Mouse (Mus musculus) cortical plate, adult 2 months (tissue): ENCODE data around the gene Efhb.

Source experiments
- CTCF ChIP-seq: fragments of 200-500 bp; IDR thresholded peaks from 2 replicates; pipeline ENCODE4 v1.5.1; 2011; ENCODE audit warnings: mild to moderate bottlenecking, control low read depth, low read length; ENCODE audit not compliant: insufficient read depth; ENCODE audit errors: extremely low read depth
- POLR2A ChIP-seq: fragments of 200-500 bp; IDR thresholded peaks from 2 replicates; pipeline ENCODE4 v1.6.1; 2011; ENCODE audit warnings: mild to moderate bottlenecking, low read length, control low read depth; ENCODE audit not compliant: insufficient read depth; ENCODE audit errors: extremely low read depth

DNA sequence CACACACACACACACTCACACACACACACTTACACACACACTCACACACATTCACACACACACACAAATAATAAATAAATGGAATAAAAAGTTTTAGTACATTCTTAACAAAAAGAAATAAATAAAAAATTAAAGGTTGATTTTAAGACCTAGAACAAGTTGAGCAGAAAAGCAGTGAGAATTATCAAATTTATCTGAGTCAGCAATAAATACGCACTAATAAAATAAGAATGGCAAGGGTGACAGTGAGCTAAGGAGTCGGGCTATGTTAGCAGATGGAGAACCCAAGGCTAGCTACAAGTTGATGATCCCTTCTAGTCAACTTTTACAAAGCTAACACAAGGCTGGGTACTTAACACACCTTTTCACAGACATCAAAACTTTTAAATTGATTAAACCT lies 69.9 kb downstream of the Efhb start:
- no peak for TF ChIP-seq CTCF
- no peak for TF ChIP-seq POLR2A
